Mouse (Mus musculus) layer of hippocampus, adult 9-11 months (tissue): Measurements from ENCODE around the gene Prl3d1.
"Not testable (repeated sequence)": the region's sequence is repeated elsewhere in the genome, so short reads cannot be mapped to it uniquely, and the experiment has no call there.

Source experiments
- DNase-seq: peaks from one replicate; pipeline ENCODE4 v3.0.0; 2022

Prl3d1 gene

GRCm38 (mm10) chr13:27093890-27094289 is at the start of gene Prl3d1:
Gene Prl3d1, plus strand, starts transcription at chr13:27094190.
- not testable (repeated sequence) for DNase-seq

GRCm38 (mm10) chr13:27057270-27057669 is 36.7 kb upstream of the Prl3d1 start, which contains the start of gene Prl:
Gene Prl, plus strand, starts transcription at chr13:27057570.
- DNase-seq = no peak

- peak; percentile 48 for DNase-seq
These were observed 34.8 kb upstream of the Prl3d1 start for GRCm38 (mm10) chr13:27059177-27059576.

- not testable (repeated sequence) for DNase-seq
These were observed 27.4 kb downstream of the Prl3d1 start, which contains the start of gene Prl3d2 for GRCm38 (mm10) chr13:27121398-27121797. Gene Prl3d2, plus strand, starts transcription at chr13:27121698.

- no peak for DNase-seq
These were observed 54.3 kb downstream of the Prl3d1 start for GRCm38 (mm10) chr13:27148264-27148663.
